Mouse (Mus musculus): ENCODE results near the gene Prss23. TPM values are rescaled to one million over a fixed set of nuclear protein-coding genes. Genes with fewer than 3 reads are reported as not detected.

Gene Prss23
- polyA plus RNA-seq, 1 experiment from 2014 or later = 14.9 TPM

GRCm38 (mm10) chr7:89481723-89482122 is 45.3 kb downstream of the Prss23 start:
- Histone ChIP-seq H3K27me3 (ENCODE audit: control insufficient read depth, insufficient read depth, low read length) (no peaks in the 10 kb centered on the region), H3K9me3 (ENCODE audit: control insufficient read depth, low read length) (no peaks in the 10 kb centered on the region), H3K4me3 (ENCODE audit: low read depth, low read length) (no peak overlapping the region), H3K36me3 (ENCODE audit: control insufficient read depth, insufficient read depth, low read length) (no peaks in the 10 kb centered on the region), H3K4me1 (ENCODE audit: control insufficient read depth, insufficient read depth, low read length) (no peaks in the 10 kb centered on the region), H3K9ac (ENCODE audit: low read length) (no peak overlapping the region), H3K4me2 (ENCODE audit: low read depth, severe bottlenecking) (no peak overlapping the region), H3K27ac (replicated peaks; ENCODE audit: low read depth, low read length) (no peak overlapping the region)
- WGBS = 45% methylated on average over 3 of the region's 3 CpGs
- no peak for ATAC-seq (ENCODE audit: insufficient number of reproducible peaks, low FRiP score, low TSS enrichment, low read depth)
- peak; percentile 38 for DNase-seq (ENCODE audit: low spot score)

DNA sequence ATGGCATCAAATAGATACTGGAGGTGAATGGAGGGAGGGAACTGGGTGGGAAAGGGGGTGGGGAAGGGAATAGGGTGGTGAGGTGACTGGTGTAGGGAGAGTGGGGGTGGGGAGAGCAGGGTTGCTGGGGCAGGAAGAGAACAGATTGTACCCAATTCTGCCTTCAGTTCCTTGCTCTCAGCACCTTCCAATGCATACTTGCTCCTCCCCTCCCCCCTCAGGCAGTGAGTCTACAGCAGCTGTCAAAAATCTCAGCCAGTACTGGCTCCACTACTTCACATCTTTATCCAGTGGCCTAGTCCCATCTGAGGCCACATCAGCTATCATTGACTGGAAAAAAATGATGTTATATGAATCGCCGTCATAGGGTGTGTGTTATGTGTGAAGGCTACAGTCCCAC is 48.5 kb downstream of the Prss23 start:
- Histone ChIP-seq H3K4me1 (ENCODE audit: control insufficient read depth, insufficient read depth, low read length) (no peaks in the 10 kb centered on the region), H3K4me3 (ENCODE audit: low read depth, low read length) (no peak overlapping the region), H3K27me3 (ENCODE audit: control insufficient read depth, insufficient read depth, low read length) (no peaks in the 10 kb centered on the region), H3K4me2 (ENCODE audit: low read depth, severe bottlenecking) (no peak overlapping the region), H3K9me3 (ENCODE audit: control insufficient read depth, low read length) (no peaks in the 10 kb centered on the region), H3K9ac (ENCODE audit: low read length) (no peak overlapping the region), H3K27ac (replicated peaks; ENCODE audit: low read depth, low read length) (no peak overlapping the region), H3K36me3 (ENCODE audit: control insufficient read depth, insufficient read depth, low read length) (no peaks in the 10 kb centered on the region)
- WGBS = 94% methylated on average over 2 of the region's 2 CpGs
- ATAC-seq (ENCODE audit: insufficient number of reproducible peaks, low FRiP score, low TSS enrichment, low read depth) (0 out of 2 replicates have a peak, but pooled peaks have one; percentile 3), DNase-seq (ENCODE audit: low spot score) (no peak)

DNA sequence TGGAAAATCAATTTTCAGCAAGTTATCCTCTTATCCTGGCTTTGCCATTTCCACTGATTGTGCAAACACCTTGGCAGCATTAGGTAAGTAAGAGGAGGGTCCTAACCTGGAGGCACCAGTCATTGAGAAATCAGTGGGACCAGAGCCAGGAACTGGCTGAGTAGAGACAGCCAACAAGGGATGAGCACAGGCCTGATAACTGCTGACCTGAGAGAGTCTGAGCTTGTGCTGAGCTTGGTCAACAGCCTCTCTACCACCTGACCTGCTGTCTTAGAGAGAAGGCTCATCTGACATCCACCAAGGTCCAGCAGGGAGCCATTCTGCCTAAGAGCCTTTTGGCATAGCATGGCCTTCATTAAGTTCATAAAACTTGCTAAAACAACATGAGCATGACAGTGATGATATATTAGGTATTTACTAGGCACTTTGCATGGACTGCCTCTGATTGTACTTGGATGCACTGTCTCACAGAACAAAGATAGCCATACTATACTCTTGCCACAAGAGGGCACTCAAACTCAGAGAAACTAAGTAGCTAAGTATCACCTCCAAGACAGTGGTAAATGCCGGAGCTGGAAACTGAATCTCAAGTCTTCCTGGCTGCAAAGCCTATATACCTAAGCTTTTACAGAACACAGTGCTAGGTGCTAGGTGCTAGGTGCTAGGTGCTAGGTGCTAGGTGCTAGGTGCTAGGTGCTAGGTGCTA is 49.5 kb downstream of the Prss23 start:
- no peaks in the 10 kb centered on the region for H3K9me3 ChIP-seq (ENCODE audit: control insufficient read depth, low read length)
- no peak overlapping the region for H3K9ac ChIP-seq (ENCODE audit: low read length)
- H3K27ac ChIP-seq (replicated peaks; ENCODE audit: low read depth, low read length) = no peak overlapping the region
- H3K4me3 ChIP-seq (ENCODE audit: low read depth, low read length) = no peak overlapping the region
- peak; percentile 29 for DNase-seq (ENCODE audit: low spot score)
- ATAC-seq (ENCODE audit: insufficient number of reproducible peaks, low FRiP score, low TSS enrichment, low read depth) = peak; percentile 38; the same call in 1 of the 2 replicates
- no peaks in the 10 kb centered on the region for H3K4me1 ChIP-seq (ENCODE audit: control insufficient read depth, insufficient read depth, low read length)
- H3K36me3 ChIP-seq (ENCODE audit: control insufficient read depth, insufficient read depth, low read length) = no peaks in the 10 kb centered on the region
- H3K27me3 ChIP-seq (ENCODE audit: control insufficient read depth, insufficient read depth, low read length) = no peaks in the 10 kb centered on the region
- no peak overlapping the region for H3K4me2 ChIP-seq (ENCODE audit: low read depth, severe bottlenecking)
- WGBS = 18% methylated on average over 1 of the region's 1 CpGs

DNA sequence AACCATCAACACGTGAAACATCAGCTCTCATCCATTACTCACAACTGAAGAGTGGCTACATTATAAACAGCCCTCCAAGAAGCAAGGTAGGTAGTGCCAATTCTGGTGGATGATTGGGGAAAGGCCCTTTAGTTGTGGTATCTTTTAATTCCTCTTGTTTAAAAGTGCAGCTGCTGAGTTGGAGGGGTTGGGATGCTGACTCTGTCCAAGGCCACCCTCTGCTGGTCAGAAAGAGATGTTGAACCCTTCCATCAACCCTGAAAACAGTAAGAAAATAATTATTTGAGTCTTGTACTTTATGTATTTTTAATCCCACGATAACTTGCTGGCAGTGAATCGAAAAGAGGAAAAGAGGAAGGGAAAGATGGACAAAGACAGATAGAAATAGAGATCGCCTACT is 53.5 kb downstream of the Prss23 start:
- Histone ChIP-seq H3K4me3 (ENCODE audit: low read depth, low read length) (no peak overlapping the region), H3K4me2 (ENCODE audit: low read depth, severe bottlenecking) (no peak overlapping the region), H3K9me3 (ENCODE audit: control insufficient read depth, low read length) (no peaks in the 10 kb centered on the region), H3K36me3 (ENCODE audit: control insufficient read depth, insufficient read depth, low read length) (no peaks in the 10 kb centered on the region), H3K4me1 (ENCODE audit: control insufficient read depth, insufficient read depth, low read length) (no peaks in the 10 kb centered on the region), H3K27me3 (ENCODE audit: control insufficient read depth, insufficient read depth, low read length) (no peaks in the 10 kb centered on the region), H3K27ac (replicated peaks; ENCODE audit: low read depth, low read length) (no peak overlapping the region), H3K9ac (ENCODE audit: low read length) (no peak overlapping the region)
- no peak for ATAC-seq (ENCODE audit: insufficient number of reproducible peaks, low FRiP score, low TSS enrichment, low read depth)
- 51% methylated on average over 4 of the region's 4 CpGs for WGBS
- no peak for DNase-seq (ENCODE audit: low spot score)

GRCm38 (mm10) chr7:89463775-89464592 is 63.0 kb downstream of the Prss23 start:
- no peaks in the 10 kb centered on the region for H3K27me3 ChIP-seq (ENCODE audit: control insufficient read depth, insufficient read depth, low read length)
- 47% methylated on average over 10 of the region's 10 CpGs for WGBS
- no peak overlapping the region for H3K9ac ChIP-seq (ENCODE audit: low read length)
- no peak overlapping the region for H3K4me2 ChIP-seq (ENCODE audit: low read depth, severe bottlenecking)
- H3K9me3 ChIP-seq (ENCODE audit: control insufficient read depth, low read length) = no peaks in the 10 kb centered on the region
- ATAC-seq (ENCODE audit: insufficient number of reproducible peaks, low FRiP score, low TSS enrichment, low read depth) = 0 out of 2 replicates have a peak, but pooled peaks have one; percentile 17
- H3K36me3 ChIP-seq (ENCODE audit: control insufficient read depth, insufficient read depth, low read length) = no peaks in the 10 kb centered on the region
- no peak for DNase-seq (ENCODE audit: low spot score)
- no peak overlapping the region for H3K4me3 ChIP-seq (ENCODE audit: low read depth, low read length)
- H3K27ac ChIP-seq (replicated peaks; ENCODE audit: low read depth, low read length) = no peak overlapping the region
- H3K4me1 ChIP-seq (ENCODE audit: control insufficient read depth, insufficient read depth, low read length) = no peaks in the 10 kb centered on the region

DNA sequence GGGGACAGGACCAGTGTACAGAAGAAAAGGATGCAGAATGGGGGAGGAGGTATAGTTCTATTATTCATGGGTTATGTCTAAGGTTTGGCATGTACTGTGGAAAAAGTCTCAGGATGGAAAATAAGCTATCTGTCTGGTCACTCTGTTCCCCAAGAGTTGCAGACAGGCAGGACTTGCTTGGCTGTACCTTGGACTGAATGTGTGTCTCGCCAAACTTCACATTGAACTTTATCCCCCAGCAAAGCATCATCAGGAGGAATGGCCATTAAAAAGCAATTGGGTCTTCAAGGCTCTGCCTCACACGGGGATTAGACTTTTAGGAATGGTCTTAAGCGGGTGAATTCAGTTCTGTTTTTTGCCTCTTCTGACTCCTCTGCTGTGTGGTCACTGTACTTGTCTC is 63.7 kb downstream of the Prss23 start:
- H3K4me2 ChIP-seq (ENCODE audit: low read depth, severe bottlenecking) = no peak overlapping the region
- no peak for DNase-seq (ENCODE audit: low spot score)
- H3K9me3 ChIP-seq (ENCODE audit: control insufficient read depth, low read length) = no peaks in the 10 kb centered on the region
- ATAC-seq (ENCODE audit: insufficient number of reproducible peaks, low FRiP score, low TSS enrichment, low read depth) = no peak
- H3K9ac ChIP-seq (ENCODE audit: low read length) = no peak overlapping the region
- H3K27ac ChIP-seq (replicated peaks; ENCODE audit: low read depth, low read length) = no peak overlapping the region
- H3K4me3 ChIP-seq (ENCODE audit: low read depth, low read length) = no peak overlapping the region
- H3K4me1 ChIP-seq (ENCODE audit: control insufficient read depth, insufficient read depth, low read length) = no peaks in the 10 kb centered on the region
- no peaks in the 10 kb centered on the region for H3K36me3 ChIP-seq (ENCODE audit: control insufficient read depth, insufficient read depth, low read length)
- H3K27me3 ChIP-seq (ENCODE audit: control insufficient read depth, insufficient read depth, low read length) = no peaks in the 10 kb centered on the region
- WGBS = 70% methylated on average over 3 of the region's 3 CpGs

DNA sequence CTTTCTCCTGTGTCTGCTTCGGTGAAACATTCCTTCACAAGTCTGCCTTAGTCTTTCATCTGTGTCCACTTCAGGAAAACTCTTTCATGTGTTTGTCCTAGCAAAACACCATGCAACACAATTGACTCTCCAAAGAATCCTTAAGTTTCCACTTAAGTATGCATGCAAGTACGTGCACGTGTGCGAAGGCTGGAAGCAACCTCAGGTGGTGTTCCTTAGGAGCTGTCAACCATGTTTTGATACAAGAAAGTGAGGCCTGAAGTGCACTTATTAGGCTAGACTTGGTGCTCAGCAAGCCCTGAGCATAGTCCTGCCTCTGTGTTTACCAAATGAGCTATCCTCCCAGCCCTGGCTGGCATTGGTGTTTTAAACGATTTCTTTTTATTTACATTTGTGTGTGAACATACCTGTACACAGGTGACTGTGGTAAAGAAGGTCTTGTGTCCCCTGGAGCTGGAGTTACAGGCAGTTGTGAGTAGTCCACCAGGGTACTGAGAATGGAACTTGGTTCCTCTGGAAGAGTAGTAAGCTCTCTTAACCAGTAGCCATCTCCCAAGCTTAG is 64.3 kb downstream of the Prss23 start:
- no peaks in the 10 kb centered on the region for H3K36me3 ChIP-seq (ENCODE audit: control insufficient read depth, insufficient read depth, low read length)
- 82% methylated on average over 5 of the region's 5 CpGs for WGBS
- ATAC-seq (ENCODE audit: insufficient number of reproducible peaks, low FRiP score, low TSS enrichment, low read depth) = no peak
- H3K4me3 ChIP-seq (ENCODE audit: low read depth, low read length) = no peak overlapping the region
- H3K4me1 ChIP-seq (ENCODE audit: control insufficient read depth, insufficient read depth, low read length) = no peaks in the 10 kb centered on the region
- no peaks in the 10 kb centered on the region for H3K9me3 ChIP-seq (ENCODE audit: control insufficient read depth, low read length)
- H3K9ac ChIP-seq (ENCODE audit: low read length) = no peak overlapping the region
- no peak overlapping the region for H3K4me2 ChIP-seq (ENCODE audit: low read depth, severe bottlenecking)
- DNase-seq (ENCODE audit: low spot score) = no peak
- no peaks in the 10 kb centered on the region for H3K27me3 ChIP-seq (ENCODE audit: control insufficient read depth, insufficient read depth, low read length)
- H3K27ac ChIP-seq (replicated peaks; ENCODE audit: low read depth, low read length) = no peak overlapping the region

DNA sequence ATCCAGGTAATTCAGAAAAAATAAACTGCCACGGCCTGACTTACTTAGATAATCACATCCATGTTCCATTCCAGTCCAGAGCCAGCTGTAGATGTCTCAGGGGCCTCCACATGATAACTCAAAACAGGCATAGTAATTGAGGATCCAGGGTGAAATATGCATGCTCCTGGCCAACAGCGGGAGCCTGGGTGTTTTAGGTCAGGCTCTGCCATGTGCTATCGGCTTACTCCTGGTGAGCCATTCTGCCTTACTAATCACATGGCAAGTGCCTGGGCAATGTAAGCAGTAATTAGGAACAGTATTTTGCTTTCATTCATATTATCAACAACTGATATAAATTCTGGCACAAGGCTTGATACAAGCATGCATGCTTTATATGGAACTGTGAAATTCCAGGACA is 65.6 kb downstream of the Prss23 start:
- peak; percentile 56; the same call in 1 of the 2 replicates for ATAC-seq (ENCODE audit: insufficient number of reproducible peaks, low FRiP score, low TSS enrichment, low read depth)
- peak; percentile 48 for DNase-seq (ENCODE audit: low spot score)
- Histone ChIP-seq H3K9ac (ENCODE audit: low read length) (no peak overlapping the region), H3K36me3 (ENCODE audit: control insufficient read depth, insufficient read depth, low read length) (no peaks in the 10 kb centered on the region), H3K4me1 (ENCODE audit: control insufficient read depth, insufficient read depth, low read length) (peaks cover 5% of the 10 kb centered on the region), H3K27me3 (ENCODE audit: control insufficient read depth, insufficient read depth, low read length) (no peaks in the 10 kb centered on the region), H3K4me3 (ENCODE audit: low read depth, low read length) (no peak overlapping the region), H3K9me3 (ENCODE audit: control insufficient read depth, low read length) (no peaks in the 10 kb centered on the region), H3K4me2 (ENCODE audit: low read depth, severe bottlenecking) (no peak overlapping the region), H3K27ac (replicated peaks; ENCODE audit: low read depth, low read length) (no peak overlapping the region)
- WGBS = 12% methylated on average over 3 of the region's 3 CpGs
